Mouse (Mus musculus): ENCODE measurements around the gene Chil1.

GRCm38 (mm10) chr1:134133316-134133715 is 48.7 kb upstream of the Chil1 start:
- no peak for TF ChIP-seq CTCF (IDR thresholded peaks at IDR 0.05; ENCODE audit: insufficient read depth, low read depth, low read length)
- no peak for TF ChIP-seq POLR2A (IDR thresholded peaks at IDR 0.05; ENCODE audit: insufficient read depth, low read depth, low read length)

Data from olfactory bulb, adult 2 months (tissue).